Mouse (Mus musculus) spleen, postnatal 10 days (tissue): ENCODE measurements around the gene Fancc.
A peak's percentile ranks its signal among the peaks of the same experiment; 100 is the strongest.

Source experiments
- DNase-seq, 2 experiments: peaks; one replicate each; pipeline ENCODE4 v3.0.0; 2021 to 2022; ENCODE audit warnings: low spot score in 2 of 2

Gene Fancc

GRCm38 (mm10) chr13:63291016-63291415 is 206.1 kb downstream of the Fancc start:
- no peak for DNase-seq

GRCm38 (mm10) chr13:63290126-63290525 is 207.0 kb downstream of the Fancc start:
- DNase-seq, result no peak

- DNase-seq, result no peak
Measured at GRCm38 (mm10) chr13:63289687-63290086, 207.4 kb downstream of the Fancc start.

- DNase-seq, result no peak
Measured at GRCm38 (mm10) chr13:63289152-63289551, 207.9 kb downstream of the Fancc start.

GRCm38 (mm10) chr13:63286483-63287102 is 210.5 kb downstream of the Fancc start:
- no peak for DNase-seq

GRCm38 (mm10) chr13:63284748-63285147 is 212.3 kb downstream of the Fancc start:
- DNase-seq, result no peak

- no peak for DNase-seq
Measured at GRCm38 (mm10) chr13:63283236-63283635, 213.8 kb downstream of the Fancc start.

- no peak for DNase-seq
Measured at GRCm38 (mm10) chr13:63281206-63281605, 215.9 kb downstream of the Fancc start.

GRCm38 (mm10) chr13:63280344-63280743 is 216.7 kb downstream of the Fancc start:
- DNase-seq, result no peak

GRCm38 (mm10) chr13:63279807-63280206 is 217.3 kb downstream of the Fancc start:
- DNase-seq, result no peak

- peak in 1 of 2 experiments; percentile 35 for DNase-seq
Measured at GRCm38 (mm10) chr13:63278796-63279475, 218.1 kb downstream of the Fancc start.

- no peak for DNase-seq
Measured at GRCm38 (mm10) chr13:63278141-63278631, 218.9 kb downstream of the Fancc start.

- DNase-seq, result no peak
Measured at GRCm38 (mm10) chr13:63277316-63277715, 219.8 kb downstream of the Fancc start.

- DNase-seq, result no peak
Measured at GRCm38 (mm10) chr13:63276389-63276788, 220.7 kb downstream of the Fancc start.

GRCm38 (mm10) chr13:63274488-63275166 is 222.5 kb downstream of the Fancc start:
- DNase-seq, result no peak

GRCm38 (mm10) chr13:63273859-63274258 is 223.2 kb downstream of the Fancc start:
- no peak for DNase-seq

- no peak for DNase-seq
Measured at GRCm38 (mm10) chr13:63272602-63273229, 224.4 kb downstream of the Fancc start.

- DNase-seq, result no peak
Measured at GRCm38 (mm10) chr13:63272017-63272601, 225.0 kb downstream of the Fancc start.

- no peak for DNase-seq
Measured at GRCm38 (mm10) chr13:63270191-63270590, 226.9 kb downstream of the Fancc start.

- DNase-seq, result no peak
Measured at GRCm38 (mm10) chr13:63268776-63269175, 228.3 kb downstream of the Fancc start.

- DNase-seq, result no peak
Measured at GRCm38 (mm10) chr13:63268371-63268770, 228.7 kb downstream of the Fancc start.
